In the genomic region with DNA sequence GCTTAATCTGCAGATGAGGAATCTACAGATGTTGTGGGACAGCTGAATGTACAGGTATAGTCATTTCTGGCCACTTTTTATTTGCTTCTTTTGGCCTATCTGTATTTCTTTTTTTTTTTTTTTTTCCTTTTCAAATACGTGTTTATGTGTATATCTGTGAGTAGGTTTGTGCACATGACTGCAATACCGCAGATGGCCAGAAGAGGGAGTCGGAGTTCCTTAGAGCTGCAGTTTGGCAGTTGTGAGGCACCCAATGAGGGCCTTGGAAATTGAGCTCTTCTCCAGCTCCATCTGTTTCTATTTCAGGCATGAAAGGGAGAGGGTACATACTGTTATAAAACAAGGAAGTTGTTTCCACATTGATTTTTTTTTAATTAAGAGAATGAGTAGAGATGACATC, we compare ENCODE assay signal across 12 mouse cellular contexts.
DNase-seq lines count a peak whose midpoint lies in the region; ATAC-seq and TF ChIP-seq lines count a peak whose summit lies in the region.
"Had no signal": no experiment of that assay in that cellular context is flagged by ENCODE, and none has a peak within 500 bp of the region (broad histone marks: within the 10 kb centered on the region; RNA-seq: fewer than 3 reads in every experiment).

No protein-coding gene starts in this region.

- WGBS in heart, adult 2 months, result 69% methylated on average over 3 of the region's 3 CpGs
- 61% methylated on average over 3 of the region's 3 CpGs for WGBS in liver, postnatal 0 days (ENCODE audit: insufficient replicate concordance)
- WGBS in liver, embryonic 12.5 days (ENCODE audit: insufficient replicate concordance), result 48% methylated on average over 3 of the region's 3 CpGs

- no peaks in the 10 kb centered on the region for H3K4me1 ChIP-seq in heart, adult 2 months (ENCODE audit: control insufficient read depth, insufficient read depth, low read length)
- H3K4me1 ChIP-seq in liver, postnatal 0 days (ENCODE audit: insufficient read depth), result no peaks in the 10 kb centered on the region
- H3K4me1 ChIP-seq in liver, embryonic 12.5 days, result no peaks in the 10 kb centered on the region
- no peaks in the 10 kb centered on the region for H3K4me1 ChIP-seq in MEL (ENCODE audit: control insufficient read depth in 1 of 2, insufficient read depth in 2 of 2, low read length in 2 of 2)
- H3K4me1 ChIP-seq: megakaryocyte, embryonic 14.5 days had no signal

- H3K27me3 ChIP-seq in heart, adult 2 months (ENCODE audit: control insufficient read depth, insufficient read depth, low read length), result no peaks in the 10 kb centered on the region
- no peaks in the 10 kb centered on the region for H3K27me3 ChIP-seq in liver, postnatal 0 days (ENCODE audit: insufficient read depth, low read length)
- no peaks in the 10 kb centered on the region for H3K27me3 ChIP-seq in liver, embryonic 12.5 days (replicated peaks)
- no peaks in the 10 kb centered on the region for H3K27me3 ChIP-seq in MEL (ENCODE audit: control insufficient read depth in 1 of 2, insufficient read depth in 2 of 2, low read length in 2 of 2)
- H3K27me3 ChIP-seq: hindbrain, embryonic 12.5 days; megakaryocyte, embryonic 14.5 days had no signal

- no peaks in the 10 kb centered on the region for H3K79me2 ChIP-seq in heart, adult 2 months (replicated peaks; ENCODE audit: control insufficient read depth, insufficient read depth, low read length)
- H3K79me2 ChIP-seq in MEL (ENCODE audit: control insufficient read depth, insufficient read depth, low read length, poor library complexity), result no peaks in the 10 kb centered on the region

- no peak for TF ChIP-seq EP300 in heart, adult 2 months (IDR thresholded peaks at IDR 0.05; ENCODE audit: insufficient read depth, low read depth, low read length)
- no peak for TF ChIP-seq EP300 in liver, postnatal 0 days (IDR thresholded peaks at IDR 0.05; ENCODE audit: low read depth)
- TF ChIP-seq EP300 in MEL (IDR thresholded peaks at IDR 0.05; ENCODE audit: low read depth in 1 of 2, low read length in 2 of 2), result no peak

- peak; percentile 36 for TF ChIP-seq RAD21 in MEL (IDR thresholded peaks at IDR 0.05; ENCODE audit: low read depth, low read length)

- no peaks in the 10 kb centered on the region for H3K9me3 ChIP-seq in liver, postnatal 0 days (ENCODE audit: low read length)
- no peaks in the 10 kb centered on the region for H3K9me3 ChIP-seq in liver, embryonic 12.5 days (replicated peaks)
- no peaks in the 10 kb centered on the region for H3K9me3 ChIP-seq in MEL (replicated peaks; ENCODE audit: insufficient read depth, low read length)
- H3K9me3 ChIP-seq: hindbrain, embryonic 12.5 days had no signal

- no peak for TF ChIP-seq POLR2A in heart, adult 2 months (IDR thresholded peaks at IDR 0.05; ENCODE audit: insufficient read depth, low read depth, low read length)
- no peak for TF ChIP-seq POLR2A in MEL (IDR thresholded peaks at IDR 0.05; ENCODE audit: control insufficient read depth in 1 of 2, insufficient read depth in 1 of 2, low read depth in 1 of 2, low read length in 2 of 2, poor library complexity in 1 of 2)

- intact Hi-C loops in heart, adult 2 months (cut with DNase I), result no loop called here

- H3K36me3 ChIP-seq in heart, adult 2 months (ENCODE audit: control insufficient read depth, insufficient read depth, low read length), result no peaks in the 10 kb centered on the region
- no peaks in the 10 kb centered on the region for H3K36me3 ChIP-seq in liver, postnatal 0 days (replicated peaks; ENCODE audit: insufficient read depth, low read length)
- H3K36me3 ChIP-seq in liver, embryonic 12.5 days, result no peaks in the 10 kb centered on the region
- H3K36me3 ChIP-seq in MEL (ENCODE audit: control insufficient read depth in 1 of 2, insufficient read depth in 2 of 2, low read length in 2 of 2), result no peaks in the 10 kb centered on the region
- H3K36me3 ChIP-seq: hindbrain, embryonic 12.5 days had no signal

- H3K4me3 ChIP-seq in heart, adult 2 months, result no peak overlapping the region
- H3K4me3 ChIP-seq in liver, postnatal 0 days (ENCODE audit: low read depth, low read length), result no peak overlapping the region
- H3K4me3 ChIP-seq in liver, embryonic 12.5 days, result no peak overlapping the region
- no peak overlapping the region for H3K4me3 ChIP-seq in MEL (ENCODE audit: control insufficient read depth in 1 of 2, insufficient read depth in 1 of 2, low read depth in 2 of 2, low read length in 2 of 2)
- H3K4me3 ChIP-seq: hindbrain, embryonic 12.5 days; megakaryocyte, embryonic 14.5 days had no signal

- no peak overlapping the region for H3K9ac ChIP-seq in heart, adult 2 months (ENCODE audit: low read depth, low read length)
- H3K9ac ChIP-seq in liver, postnatal 0 days (replicated peaks), result no peak overlapping the region
- no peak overlapping the region for H3K9ac ChIP-seq in liver, embryonic 12.5 days
- no peak overlapping the region for H3K9ac ChIP-seq in MEL (ENCODE audit: control insufficient read depth, low read depth, low read length, poor library complexity, severe bottlenecking)
- H3K9ac ChIP-seq: hindbrain, embryonic 12.5 days had no signal

- TF ChIP-seq CTCF in heart, adult 2 months (IDR thresholded peaks at IDR 0.05), result peak; percentile 59
- TF ChIP-seq CTCF in liver, postnatal 0 days (IDR thresholded peaks at IDR 0.05; ENCODE audit: low read depth), result peak; percentile 52
- peak; percentile 43 to 51 (median 47) for TF ChIP-seq CTCF in MEL (IDR thresholded peaks at IDR 0.05 in 2 of 3, conservative IDR thresholded peaks at IDR 0.05 in 1 of 3; ENCODE audit: control insufficient read depth in 1 of 3, insufficient read depth in 1 of 3, low read depth in 2 of 3, low read length in 3 of 3, poor library complexity in 1 of 3, severe bottlenecking in 1 of 3)

- H3K4me2 ChIP-seq in liver, postnatal 0 days (ENCODE audit: low read depth, low read length), result no peak overlapping the region
- no peak overlapping the region for H3K4me2 ChIP-seq in liver, embryonic 12.5 days
- H3K4me2 ChIP-seq: hindbrain, embryonic 12.5 days had no signal

- ATAC-seq in liver, postnatal 0 days, result no peak
- ATAC-seq in liver, embryonic 12.5 days, result no peak

- DNase-seq in heart, adult 2 months, result no peak
- DNase-seq in heart, adult 11 months, result no peak
- DNase-seq in liver, postnatal 0 days, result no peak
- DNase-seq in MEL (ENCODE audit: low read depth, low spot score), result peak; percentile 19
- DNase-seq in naive thymus-derived CD4-positive, alpha-beta T cell, adult 2 months (ENCODE audit: low read depth), result peak; percentile 4
- DNase-seq in adrenal gland, postnatal 10 days, result no peak
- DNase-seq in frontal cortex, postnatal 36 days (ENCODE audit: low spot score in 2 of 2), result no peak
- DNase-seq: cerebellum, postnatal 36 days; thymus, adult 2 months had no signal

- H3K27ac ChIP-seq in heart, adult 2 months, result no peak overlapping the region
- no peak overlapping the region for H3K27ac ChIP-seq in liver, postnatal 0 days (ENCODE audit: low read depth)
- H3K27ac ChIP-seq in liver, embryonic 12.5 days, result no peak overlapping the region
- no peak overlapping the region for H3K27ac ChIP-seq in MEL (ENCODE audit: control insufficient read depth, low read depth, low read length)
- H3K27ac ChIP-seq: hindbrain, embryonic 12.5 days had no signal

TF ChIP-seq in MEL, 35 proteins besides CTCF, POLR2A, EP300 and RAD21:
- TF ChIP-seq SMC3 (IDR thresholded peaks at IDR 0.05; ENCODE audit: low read depth, low read length), result peak; percentile 22
- no peak for TF ChIP-seq HCFC1 (IDR thresholded peaks at IDR 0.05; ENCODE audit: low read depth, low read length)

Comparison
In these comparisons a context has a peak if more than half of its experiments do, and no peak if none do; other contexts are left out.
1. DNase-seq: peak in MEL (single experiment) and naive thymus-derived CD4-positive, alpha-beta T cell, adult 2 months (single experiment); none in heart, adult 2 months (0 of 2), heart, adult 11 months (single experiment), liver, postnatal 0 days (single experiment), adrenal gland, postnatal 10 days (single experiment) and frontal cortex, postnatal 36 days (0 of 2).
2. Peak in every context shown above with its lines, with median percentiles within 50 percentile points of each other: CTCF ChIP-seq.